Mouse (Mus musculus): ENCODE results near the gene Gstp1. TPM values are rescaled to one million over a fixed set of nuclear protein-coding genes. Genes with fewer than 3 reads are reported as not detected.
A peak's percentile ranks its signal among the peaks of the same experiment; 100 is the strongest.

Gstp1 gene
- polyA plus RNA-seq, 1 experiment, result 88.6 TPM

- Histone ChIP-seq H3K36me3 (ENCODE audit: control insufficient read depth, insufficient read depth, low read length) (no peaks in the 10 kb centered on the region), H3K4me3 (ENCODE audit: control insufficient read depth, low read depth, low read length) (no peak overlapping the region), H3K4me1 (ENCODE audit: control insufficient read depth, insufficient read depth, low read length) (peaks cover 7% of the 10 kb centered on the region; the same call in 1 of the 2 replicates), H3K27ac (ENCODE audit: control insufficient read depth, insufficient read depth, low read depth, low read length) (peak overlapping the region; percentile 32), H3K27me3 (ENCODE audit: control insufficient read depth, insufficient read depth, low read length) (no peaks in the 10 kb centered on the region)
- TF ChIP-seq POLR2A (IDR thresholded peaks at IDR 0.05; ENCODE audit: control insufficient read depth, low read depth, low read length) (no peak), CTCF (IDR thresholded peaks at IDR 0.05; ENCODE audit: control insufficient read depth, insufficient read depth, insufficient replicate concordance, low read depth, low read length) (no peak)
Observed at GRCm38 (mm10) chr19:4033742-4034141, 4.0 kb downstream of the Gstp1 start.

DNA sequence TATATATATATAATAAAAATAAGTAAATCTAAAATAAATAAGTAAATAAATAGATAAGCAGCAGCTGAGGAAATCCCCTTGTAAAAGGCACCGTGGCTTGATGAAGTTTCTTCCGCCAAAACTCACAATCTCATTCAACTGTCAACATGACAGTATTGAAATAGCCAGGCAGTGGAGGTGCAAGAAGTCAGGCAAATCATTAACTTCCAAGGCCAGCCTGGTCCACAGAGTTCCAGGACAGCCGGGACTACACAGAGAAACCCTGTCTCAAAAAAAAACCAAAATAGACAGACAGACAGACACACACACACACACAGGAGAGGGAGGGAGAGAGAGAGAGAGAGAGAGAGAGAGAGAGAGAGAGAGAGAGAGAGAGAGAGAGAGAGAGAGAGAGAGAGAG, 4.5 kb downstream of the Gstp1 start:
- Histone ChIP-seq H3K4me3 (ENCODE audit: control insufficient read depth, low read depth, low read length) (no peak overlapping the region), H3K27me3 (ENCODE audit: control insufficient read depth, insufficient read depth, low read length) (no peaks in the 10 kb centered on the region), H3K27ac (ENCODE audit: control insufficient read depth, insufficient read depth, low read depth, low read length) (peak overlapping the region; percentile 13; the same call in 1 of the 2 replicates), H3K4me1 (ENCODE audit: control insufficient read depth, insufficient read depth, low read length) (peaks cover 7% of the 10 kb centered on the region; the same call in 1 of the 2 replicates), H3K36me3 (ENCODE audit: control insufficient read depth, insufficient read depth, low read length) (no peaks in the 10 kb centered on the region)
- TF ChIP-seq POLR2A (IDR thresholded peaks at IDR 0.05; ENCODE audit: control insufficient read depth, low read depth, low read length), result no peak
- no peak for TF ChIP-seq CTCF (IDR thresholded peaks at IDR 0.05; ENCODE audit: control insufficient read depth, insufficient read depth, insufficient replicate concordance, low read depth, low read length)

DNA sequence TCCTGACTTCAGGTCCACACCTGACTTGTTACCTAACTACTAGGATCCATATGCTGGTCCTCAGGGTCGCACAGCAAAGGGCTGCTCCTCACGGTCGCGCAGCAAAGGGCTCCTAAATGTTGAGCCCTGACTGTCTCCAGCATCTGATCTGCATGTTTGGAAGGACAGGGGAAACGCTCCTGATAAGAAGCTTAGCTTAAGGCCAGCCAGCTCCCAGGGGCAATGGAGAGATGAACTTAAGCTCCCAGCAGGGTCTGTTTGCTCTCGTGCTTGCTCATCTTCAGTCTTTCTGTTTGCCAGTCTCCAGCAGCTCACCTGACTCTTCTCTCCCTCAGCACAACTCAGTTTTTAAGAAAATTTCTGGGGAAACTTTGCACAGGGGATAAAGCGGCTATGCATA, 5.1 kb downstream of the Gstp1 start:
- Histone ChIP-seq H3K4me3 (ENCODE audit: control insufficient read depth, low read depth, low read length) (no peak overlapping the region), H3K27me3 (ENCODE audit: control insufficient read depth, insufficient read depth, low read length) (no peaks in the 10 kb centered on the region), H3K36me3 (ENCODE audit: control insufficient read depth, insufficient read depth, low read length) (no peaks in the 10 kb centered on the region), H3K4me1 (ENCODE audit: control insufficient read depth, insufficient read depth, low read length) (peaks cover 5% of the 10 kb centered on the region; the same call in 1 of the 2 replicates), H3K27ac (ENCODE audit: control insufficient read depth, insufficient read depth, low read depth, low read length) (no peak overlapping the region)
- no peak for TF ChIP-seq CTCF (IDR thresholded peaks at IDR 0.05; ENCODE audit: control insufficient read depth, insufficient read depth, insufficient replicate concordance, low read depth, low read length)
- no peak for TF ChIP-seq POLR2A (IDR thresholded peaks at IDR 0.05; ENCODE audit: control insufficient read depth, low read depth, low read length)

- no peak for TF ChIP-seq POLR2A (IDR thresholded peaks at IDR 0.05; ENCODE audit: control insufficient read depth, low read depth, low read length)
- TF ChIP-seq CTCF (IDR thresholded peaks at IDR 0.05; ENCODE audit: control insufficient read depth, insufficient read depth, insufficient replicate concordance, low read depth, low read length), result no peak
- H3K27me3 ChIP-seq (ENCODE audit: control insufficient read depth, insufficient read depth, low read length), result no peaks in the 10 kb centered on the region
- H3K36me3 ChIP-seq (ENCODE audit: control insufficient read depth, insufficient read depth, low read length), result no peaks in the 10 kb centered on the region
- H3K4me3 ChIP-seq (ENCODE audit: control insufficient read depth, low read depth, low read length), result no peak overlapping the region
- 0 out of 2 replicates have a peak overlapping the region, but pooled peaks have one; percentile 42 for H3K27ac ChIP-seq (ENCODE audit: control insufficient read depth, insufficient read depth, low read depth, low read length)
- peaks cover 1% of the 10 kb centered on the region; the same call in 1 of the 2 replicates for H3K4me1 ChIP-seq (ENCODE audit: control insufficient read depth, insufficient read depth, low read length)
Observed at GRCm38 (mm10) chr19:4027576-4027975, 10.2 kb downstream of the Gstp1 start.

DNA sequence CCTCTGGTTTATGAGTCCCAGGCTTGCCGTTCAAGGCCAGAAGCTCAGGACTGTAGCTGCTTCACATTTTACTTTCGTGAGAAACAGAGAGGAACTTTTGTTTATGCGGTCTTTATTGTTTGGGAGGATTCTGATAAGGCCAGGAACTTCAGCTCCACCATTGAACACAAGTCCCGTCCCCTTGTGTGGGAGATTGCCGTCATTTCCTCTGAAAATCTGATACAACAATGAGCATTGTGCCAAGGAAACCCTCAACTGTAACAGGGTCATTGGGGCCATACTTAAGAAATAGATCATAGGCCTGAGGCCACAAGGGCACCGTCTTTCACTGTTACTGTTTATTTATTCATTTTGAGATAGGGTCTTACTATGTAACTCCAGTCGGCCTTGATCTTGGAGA, 14.6 kb downstream of the Gstp1 start:
- Histone ChIP-seq H3K4me1 (ENCODE audit: control insufficient read depth, insufficient read depth, low read length) (no peaks in the 10 kb centered on the region), H3K27me3 (ENCODE audit: control insufficient read depth, insufficient read depth, low read length) (no peaks in the 10 kb centered on the region), H3K27ac (ENCODE audit: control insufficient read depth, insufficient read depth, low read depth, low read length) (no peak overlapping the region), H3K36me3 (ENCODE audit: control insufficient read depth, insufficient read depth, low read length) (no peaks in the 10 kb centered on the region), H3K4me3 (ENCODE audit: control insufficient read depth, low read depth, low read length) (no peak overlapping the region)
- no peak for TF ChIP-seq CTCF (IDR thresholded peaks at IDR 0.05; ENCODE audit: control insufficient read depth, insufficient read depth, insufficient replicate concordance, low read depth, low read length)
- no peak for TF ChIP-seq POLR2A (IDR thresholded peaks at IDR 0.05; ENCODE audit: control insufficient read depth, low read depth, low read length)

DNA sequence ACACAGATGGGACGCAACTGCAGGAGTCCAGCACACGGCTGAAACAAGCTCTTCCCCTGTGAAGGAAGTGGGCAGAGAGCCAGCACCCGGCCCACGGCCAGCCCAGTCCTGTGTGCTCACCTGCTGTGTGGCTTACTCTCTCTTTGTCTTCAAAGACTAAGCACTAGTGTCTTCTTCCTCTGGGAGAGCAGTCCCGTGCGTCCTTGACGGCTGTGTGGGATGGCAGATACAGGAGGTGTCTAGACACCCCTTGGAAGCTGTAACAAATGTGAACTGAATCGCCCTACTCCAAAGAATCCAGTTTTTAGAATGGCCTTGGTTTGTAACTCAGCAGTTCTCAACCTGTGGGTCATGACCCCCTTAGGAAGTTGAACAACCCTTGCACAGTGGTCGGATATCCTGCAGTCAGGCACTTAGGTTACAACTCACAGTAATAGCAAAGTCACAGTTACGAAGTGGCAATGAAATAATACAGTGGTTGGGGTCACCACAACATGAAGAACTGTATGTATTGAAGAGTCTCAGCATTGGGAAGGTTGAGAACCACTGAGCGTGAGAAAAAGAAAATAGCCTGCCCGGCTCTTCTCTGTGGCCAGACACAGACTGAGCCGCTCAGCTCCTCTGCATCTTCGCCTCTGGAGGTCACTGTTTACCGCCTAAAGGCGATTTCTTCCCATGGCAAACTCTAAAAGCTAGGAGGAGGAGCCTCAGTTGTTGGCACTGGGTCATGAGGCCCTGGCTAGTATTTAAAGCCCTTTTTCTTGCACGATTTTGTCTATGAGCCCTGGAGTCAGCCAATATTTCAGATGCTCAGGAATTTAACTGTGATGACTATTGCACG, 18.8 kb downstream of the Gstp1 start:
- H3K36me3 ChIP-seq (ENCODE audit: control insufficient read depth, insufficient read depth, low read length), result no peaks in the 10 kb centered on the region
- no peak overlapping the region for H3K4me3 ChIP-seq (ENCODE audit: control insufficient read depth, low read depth, low read length)
- H3K4me1 ChIP-seq (ENCODE audit: control insufficient read depth, insufficient read depth, low read length), result no peaks in the 10 kb centered on the region
- TF ChIP-seq CTCF (IDR thresholded peaks at IDR 0.05; ENCODE audit: control insufficient read depth, insufficient read depth, insufficient replicate concordance, low read depth, low read length), result peak; percentile 55
- no peak for TF ChIP-seq POLR2A (IDR thresholded peaks at IDR 0.05; ENCODE audit: control insufficient read depth, low read depth, low read length)
- H3K27me3 ChIP-seq (ENCODE audit: control insufficient read depth, insufficient read depth, low read length), result no peaks in the 10 kb centered on the region
- peak overlapping the region; percentile 15; the same call in 1 of the 2 replicates for H3K27ac ChIP-seq (ENCODE audit: control insufficient read depth, insufficient read depth, low read depth, low read length)

DNA sequence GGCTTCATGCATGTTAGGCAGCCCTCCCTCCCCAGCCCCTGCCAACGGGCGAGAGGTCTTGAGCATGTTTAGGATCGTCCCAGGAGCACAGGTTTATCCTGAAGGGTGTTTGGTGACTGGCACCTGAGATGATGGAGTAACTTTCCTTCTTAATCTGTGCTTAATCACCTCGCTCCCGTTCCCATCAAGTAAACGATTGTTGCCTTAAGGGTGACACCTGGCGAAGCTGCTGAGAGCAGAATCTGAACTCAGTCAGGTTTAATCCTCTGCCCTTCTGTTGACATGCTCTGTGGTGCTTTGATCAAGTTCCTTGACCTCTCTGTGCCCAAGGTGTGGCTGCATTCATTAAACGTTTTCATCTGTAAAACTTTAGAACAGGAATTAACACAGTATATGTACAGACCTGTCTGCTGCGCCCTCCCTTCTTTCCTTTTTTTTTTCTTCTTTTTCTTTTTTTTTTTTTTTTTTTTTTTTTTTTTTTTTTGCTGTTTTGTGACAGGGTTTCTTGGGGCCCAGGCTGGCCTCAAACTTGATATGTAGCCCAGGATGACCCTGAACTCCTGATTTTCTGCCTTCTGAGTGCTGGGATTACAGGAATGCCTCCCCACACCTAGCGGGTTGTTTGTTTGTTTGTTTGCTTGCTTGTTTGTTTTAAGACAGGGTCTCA, 19.7 kb downstream of the Gstp1 start:
- TF ChIP-seq POLR2A (IDR thresholded peaks at IDR 0.05; ENCODE audit: control insufficient read depth, low read depth, low read length) (no peak), CTCF (IDR thresholded peaks at IDR 0.05; ENCODE audit: control insufficient read depth, insufficient read depth, insufficient replicate concordance, low read depth, low read length) (no peak)
- Histone ChIP-seq H3K36me3 (ENCODE audit: control insufficient read depth, insufficient read depth, low read length) (no peaks in the 10 kb centered on the region), H3K27me3 (ENCODE audit: control insufficient read depth, insufficient read depth, low read length) (no peaks in the 10 kb centered on the region), H3K27ac (ENCODE audit: control insufficient read depth, insufficient read depth, low read depth, low read length) (peak overlapping the region; percentile 57), H3K4me3 (ENCODE audit: control insufficient read depth, low read depth, low read length) (no peak overlapping the region), H3K4me1 (ENCODE audit: control insufficient read depth, insufficient read depth, low read length) (peaks cover 1% of the 10 kb centered on the region)
